ENCODE assay signal across 21 mouse cellular contexts in the genomic region with DNA sequence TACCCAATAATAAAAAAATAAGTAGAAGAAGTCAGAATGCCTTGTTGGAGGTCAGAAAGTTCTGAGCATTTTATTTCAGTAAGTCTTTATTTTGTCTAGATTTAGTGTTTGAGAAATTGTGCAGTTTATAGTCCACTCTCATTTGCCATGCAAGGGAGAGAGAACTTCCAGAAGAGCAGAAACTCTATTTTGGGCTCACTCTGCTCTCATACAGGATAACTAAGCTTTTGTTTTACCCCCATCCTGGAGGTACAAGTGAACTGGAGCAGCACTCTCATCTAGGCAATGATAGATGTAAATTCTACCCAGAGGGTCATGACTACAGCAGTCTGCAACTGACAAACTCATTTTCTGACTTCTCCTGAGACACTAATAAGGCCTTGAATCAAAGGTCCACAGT.
DNase-seq lines count a peak whose midpoint lies in the region; ATAC-seq lines count a peak whose summit lies in the region.
"Had no signal": no experiment of that assay in that cellular context is flagged by ENCODE, and none has a peak within 500 bp of the region (broad histone marks: within the 10 kb centered on the region; RNA-seq: fewer than 3 reads in every experiment).

No protein-coding gene starts in this region.

- DNase-seq in frontal cortex, postnatal 10 days (ENCODE audit: low spot score in 2 of 2), result no peak
- peak; percentile 1 to 42 for DNase-seq in layer of hippocampus, adult 18-20 months (ENCODE audit: low spot score in 2 of 2)
- DNase-seq in layer of hippocampus, postnatal 10 days (ENCODE audit: low spot score in 2 of 2), result no peak
- peak; percentile 40 for DNase-seq in brain, adult 2 months (ENCODE audit: low read depth, low spot score)
- DNase-seq: adrenal gland, adult 2 months; adrenal gland, postnatal 14 days; cerebellum, adult 11-12 months; cerebellum, adult 8-10 months; cerebellum, postnatal 10 days; cerebellum, postnatal 36 days; embryo, embryonic 11 days; gastrocnemius, adult 2 months; gastrocnemius, postnatal 14 days; heart, adult 18-20 months; heart, postnatal 10 days; heart, postnatal 36 days had no signal

- peak; percentile 97 for ATAC-seq in frontal cortex, adult (ENCODE audit: low TSS enrichment)
- no peak for ATAC-seq in granulocyte monocyte progenitor cell, adult 5-6 weeks (replicated peaks; ENCODE audit: poor library complexity, severe bottlenecking)
- ATAC-seq: CD4-positive, CD25-positive, alpha-beta regulatory T cell, adult 4 months; forebrain, embryonic 13.5 days; intestine, postnatal 0 days had no signal

Comparison
In these comparisons a context has a peak if more than half of its experiments do, and no peak if none do; other contexts are left out.
1. DNase-seq: peak in layer of hippocampus, adult 18-20 months (2 of 2) and brain, adult 2 months (single experiment); none in frontal cortex, postnatal 10 days (0 of 2) and layer of hippocampus, postnatal 10 days (0 of 2).